Mouse (Mus musculus) gastrocnemius, postnatal 4 days (tissue): Measurements from ENCODE around the gene Olfr643. TPM values are rescaled to one million over a fixed set of nuclear protein-coding genes. Genes with fewer than 3 reads are reported as not detected.

Experiments used
- DNase-seq, 2 experiments: peaks; one replicate each; pipeline ENCODE4 v3.0.0; 2021 to 2022; ENCODE audit warnings: low spot score in 2 of 2, mixed read lengths in 2 of 2
- long read RNA-seq, 2 experiments: library from polyadenylated mRNA; stranded (forward); transcript quantifications; one replicate each; pipeline ENCODE4 v2.0.0; 2021
- total RNA-seq, 2 experiments: library from RNA; stranded (reverse); gene quantifications; 2 replicates each; pipeline ENCODE4 v1.2.3; 2021

Olfr643 gene
- total RNA-seq = not detected
- long read RNA-seq, experiment 1 = 0 reads
- long read RNA-seq, experiment 2 = 0 reads

DNA sequence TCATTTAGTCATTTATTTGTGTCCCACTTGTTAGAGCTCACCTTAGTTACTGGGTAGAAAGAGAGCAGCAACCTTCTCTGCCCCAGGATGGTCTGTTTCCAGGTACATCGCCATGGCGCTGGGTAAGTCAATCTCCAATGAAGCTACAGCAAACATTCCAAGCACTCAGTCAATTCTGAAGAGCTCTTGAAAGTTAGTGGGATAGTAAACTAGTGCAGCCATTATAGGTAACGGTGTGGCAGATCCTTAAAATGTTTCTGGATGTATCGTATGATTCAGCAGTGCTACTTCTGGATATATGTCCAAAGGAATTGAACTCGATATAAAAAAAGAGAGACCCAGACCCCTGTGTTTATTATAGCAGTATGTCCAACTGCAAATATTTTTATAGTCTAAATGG lies at the start of gene Olfr643:
Gene Olfr643 (minus strand): TSS at position 101 of the 400 bp plus-strand sequence.
- no peak for DNase-seq

DNA sequence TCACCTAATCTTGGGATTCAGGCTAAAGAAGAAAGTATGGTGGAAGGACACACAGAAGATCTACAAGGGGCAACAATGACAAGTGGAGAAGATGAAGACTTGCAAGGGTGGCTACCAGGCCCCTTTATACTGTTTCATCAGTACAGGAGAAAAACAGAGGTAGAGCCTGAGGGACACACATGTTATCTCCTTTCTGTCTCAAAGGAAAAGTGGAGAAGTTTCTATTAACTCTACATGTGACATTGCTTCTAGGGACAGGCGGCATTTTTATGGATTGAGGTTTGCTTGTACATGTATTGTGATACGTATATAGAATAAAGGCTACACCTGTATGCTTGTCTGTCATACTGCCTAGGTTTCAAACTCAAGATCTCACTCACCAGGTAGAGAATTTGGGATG lies 46.1 kb upstream of the Olfr643 start, which contains the start of gene Olfr648:
Gene Olfr648 (minus strand): TSS at position 101 of the 400 bp plus-strand sequence.
- DNase-seq = no peak

DNA sequence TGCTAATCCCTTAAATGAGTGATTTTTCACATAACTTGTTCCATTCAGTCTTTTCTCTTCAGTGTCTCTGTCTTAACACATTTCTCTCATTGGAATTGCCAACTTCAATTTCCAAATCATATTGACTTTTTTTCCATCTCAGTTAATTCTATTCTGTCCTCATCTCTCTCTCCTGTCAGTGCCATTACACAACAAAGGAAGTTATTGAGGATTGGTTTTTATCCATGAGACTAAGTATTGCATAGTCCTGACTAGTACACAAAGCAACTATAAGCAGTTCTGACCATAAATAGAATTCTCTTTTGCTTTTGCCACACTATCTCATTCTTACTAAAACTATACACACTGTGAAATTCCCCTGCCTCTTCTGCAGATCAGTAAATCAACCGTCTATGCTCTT lies 41.9 kb upstream of the Olfr643 start:
- no peak for DNase-seq

DNA sequence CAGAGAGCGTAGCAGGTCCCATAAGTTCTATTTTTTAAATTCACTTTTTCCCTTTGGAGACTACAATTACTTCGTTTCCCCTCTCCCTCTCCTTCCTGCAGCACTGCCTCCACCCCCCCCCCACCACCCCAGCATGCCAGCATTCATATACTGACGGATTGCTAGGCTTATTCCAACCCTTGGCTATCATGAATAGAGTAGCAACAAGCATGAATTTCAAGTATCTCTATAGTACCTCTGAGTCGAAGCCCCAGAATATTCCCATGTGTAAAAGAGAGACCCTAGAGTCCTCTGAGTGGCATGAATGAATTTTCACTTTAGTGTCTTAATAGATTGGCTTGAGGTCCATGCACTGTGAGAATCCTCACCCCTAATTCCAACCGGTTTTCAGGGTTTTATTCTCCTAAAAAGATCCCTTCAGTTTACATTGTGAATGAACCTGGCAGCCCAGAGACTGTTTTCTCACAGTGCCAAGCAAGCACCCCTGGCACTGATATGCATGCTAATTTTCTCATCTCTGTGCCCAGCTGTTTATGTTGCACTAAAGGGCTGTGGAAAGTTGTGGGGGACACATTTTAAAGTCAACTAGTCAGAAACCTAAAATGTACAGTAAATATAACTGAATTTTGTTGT lies 41.3 kb upstream of the Olfr643 start:
- DNase-seq = no peak

DNA sequence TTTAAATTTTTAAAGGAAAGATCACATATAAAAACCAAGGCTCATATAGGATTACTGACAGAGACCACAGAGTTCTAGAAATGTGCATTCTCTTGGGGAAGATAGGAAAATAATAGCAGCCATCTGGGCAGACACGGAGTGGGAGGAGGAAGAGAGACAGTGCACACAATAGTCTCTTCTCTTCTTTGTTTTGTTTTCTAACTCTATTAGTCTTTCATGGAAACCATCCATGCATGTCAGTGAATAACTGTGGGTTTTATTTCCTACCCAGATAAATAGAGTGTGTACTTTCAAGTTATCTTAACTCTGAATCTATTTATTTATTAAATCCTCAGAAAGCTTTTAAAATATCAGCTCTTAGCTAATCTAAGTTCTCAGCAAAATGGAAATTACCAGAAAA lies 37.9 kb upstream of the Olfr643 start:
- DNase-seq = no peak

DNA sequence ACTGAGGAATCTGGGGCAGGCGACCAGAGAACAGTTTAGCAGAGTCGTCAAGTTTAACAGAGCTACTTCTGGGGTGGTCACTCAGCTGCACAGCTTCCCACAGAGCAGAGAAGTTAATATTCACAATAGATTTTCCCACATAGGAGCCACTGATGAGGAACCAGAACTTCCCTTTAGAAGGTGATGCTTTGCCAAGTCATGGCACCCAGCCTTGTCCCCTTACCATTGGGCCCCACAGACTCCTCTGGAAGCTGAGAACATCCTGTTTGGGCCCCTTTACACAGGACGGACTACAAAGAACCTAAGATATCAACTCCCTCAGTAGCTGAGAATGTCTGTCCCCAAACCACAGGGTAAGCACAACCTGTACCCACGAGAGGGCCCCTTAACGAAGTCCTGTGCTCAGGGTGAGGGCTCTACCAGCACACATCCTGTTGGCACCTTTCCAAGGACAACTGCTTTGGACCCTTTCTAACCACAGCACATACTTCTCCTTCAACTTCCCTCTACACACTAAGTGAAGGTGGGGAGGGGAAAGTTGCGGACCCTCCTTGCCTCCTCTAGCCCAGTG lies 32.5 kb upstream of the Olfr643 start:
- DNase-seq = no peak

DNA sequence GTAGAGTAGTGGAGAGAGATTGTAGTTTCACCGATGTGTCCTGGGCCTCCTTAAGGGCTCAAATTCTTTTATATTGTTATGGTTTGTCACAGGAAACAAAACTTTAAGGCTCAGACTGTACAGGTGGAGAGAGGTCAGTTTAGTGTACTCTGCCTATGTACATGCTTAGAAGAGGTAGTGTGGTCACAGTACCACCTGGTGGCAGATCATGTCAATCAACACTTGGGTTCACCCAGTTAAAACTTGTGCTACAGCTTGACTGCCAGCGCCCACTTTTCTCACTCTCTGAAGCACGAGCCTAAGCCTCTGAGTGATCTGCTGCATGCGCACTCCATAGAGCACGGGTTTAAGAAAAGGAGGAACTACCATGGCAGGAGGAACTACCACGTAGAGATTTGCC lies 29.9 kb upstream of the Olfr643 start:
- no peak for DNase-seq

DNA sequence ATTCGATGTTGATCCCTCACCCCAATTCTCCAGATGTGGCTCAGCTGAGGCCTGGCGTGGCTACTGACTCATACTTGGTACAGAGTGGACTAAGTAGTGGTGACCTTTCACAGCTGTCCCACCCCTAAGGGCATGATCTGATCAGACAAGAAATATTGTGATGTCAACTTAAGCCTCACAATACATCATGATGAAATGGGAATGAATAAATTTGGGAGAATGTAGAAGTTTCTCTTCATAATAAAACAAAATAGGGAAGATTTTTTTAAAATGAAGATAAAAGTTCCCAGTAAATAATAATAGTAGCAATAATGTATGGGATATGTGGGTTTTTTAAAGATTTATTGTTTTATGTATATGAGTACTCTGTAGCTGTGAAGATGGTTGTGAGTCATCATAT lies 13.3 kb upstream of the Olfr643 start, which contains the start of gene Ubqlnl:
Gene Ubqlnl (minus strand): TSS at position 101 of the 400 bp plus-strand sequence.
- DNase-seq = no peak

DNA sequence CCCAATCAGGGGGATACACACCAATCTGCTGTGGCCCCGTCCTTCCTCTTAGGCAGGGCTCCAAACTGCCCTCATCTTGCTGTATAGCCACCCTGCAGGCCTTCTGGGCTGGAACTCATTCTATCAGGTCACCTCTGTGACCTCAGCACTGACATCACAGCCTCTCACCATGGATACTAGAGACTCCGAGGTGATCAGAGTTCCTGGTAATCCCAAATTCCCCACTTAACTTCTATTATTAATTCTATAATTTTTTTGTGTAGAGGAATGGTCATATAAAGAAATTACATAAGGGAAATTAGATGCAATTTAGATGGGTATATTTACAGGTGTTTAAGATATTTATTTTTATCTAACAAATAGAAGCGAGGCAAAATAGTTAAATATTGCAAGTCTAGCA lies 6.0 kb upstream of the Olfr643 start, which contains the start of gene Ubqln3:
Gene Ubqln3 (minus strand): TSS at position 101 of the 400 bp plus-strand sequence.
- DNase-seq = no peak

DNA sequence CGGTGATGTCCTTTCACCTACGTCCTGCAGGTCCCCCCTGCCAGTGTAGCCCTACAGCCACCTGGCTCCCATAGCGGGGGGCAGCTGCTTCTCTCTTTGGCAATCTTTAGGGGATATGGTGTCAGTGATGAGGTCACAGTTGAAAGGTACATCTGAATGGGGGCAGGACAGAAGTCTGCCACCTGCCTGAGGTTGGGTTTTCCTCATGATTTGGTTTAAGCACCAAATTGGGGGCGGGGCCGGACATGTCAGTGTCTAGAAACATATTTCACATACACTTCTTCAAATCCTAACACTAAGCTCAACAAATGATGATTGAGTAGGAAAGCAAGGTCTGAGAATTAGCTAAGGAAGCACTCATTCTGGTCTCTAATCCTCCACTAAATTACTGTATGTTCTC lies 7.5 kb downstream of the Olfr643 start, which contains the start of gene Ubqln5:
Gene Ubqln5 (minus strand): TSS at position 101 of the 400 bp plus-strand sequence.
- no peak for DNase-seq

DNA sequence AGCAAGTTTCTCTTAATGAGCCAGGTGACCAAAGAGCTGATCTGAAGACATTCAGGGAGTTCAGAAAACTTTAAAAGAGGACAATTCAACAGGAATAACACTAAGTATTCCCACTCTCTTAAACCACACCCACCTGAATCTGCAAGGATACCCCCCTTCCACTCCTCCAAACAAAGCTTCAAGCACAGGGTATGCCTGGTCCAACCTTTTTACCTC lies 32.5 kb downstream of the Olfr643 start, which contains the start of gene Olfr646:
Gene Olfr646 (plus strand): TSS at position 117 of the 216 bp plus-strand sequence.
- no peak for DNase-seq

DNA sequence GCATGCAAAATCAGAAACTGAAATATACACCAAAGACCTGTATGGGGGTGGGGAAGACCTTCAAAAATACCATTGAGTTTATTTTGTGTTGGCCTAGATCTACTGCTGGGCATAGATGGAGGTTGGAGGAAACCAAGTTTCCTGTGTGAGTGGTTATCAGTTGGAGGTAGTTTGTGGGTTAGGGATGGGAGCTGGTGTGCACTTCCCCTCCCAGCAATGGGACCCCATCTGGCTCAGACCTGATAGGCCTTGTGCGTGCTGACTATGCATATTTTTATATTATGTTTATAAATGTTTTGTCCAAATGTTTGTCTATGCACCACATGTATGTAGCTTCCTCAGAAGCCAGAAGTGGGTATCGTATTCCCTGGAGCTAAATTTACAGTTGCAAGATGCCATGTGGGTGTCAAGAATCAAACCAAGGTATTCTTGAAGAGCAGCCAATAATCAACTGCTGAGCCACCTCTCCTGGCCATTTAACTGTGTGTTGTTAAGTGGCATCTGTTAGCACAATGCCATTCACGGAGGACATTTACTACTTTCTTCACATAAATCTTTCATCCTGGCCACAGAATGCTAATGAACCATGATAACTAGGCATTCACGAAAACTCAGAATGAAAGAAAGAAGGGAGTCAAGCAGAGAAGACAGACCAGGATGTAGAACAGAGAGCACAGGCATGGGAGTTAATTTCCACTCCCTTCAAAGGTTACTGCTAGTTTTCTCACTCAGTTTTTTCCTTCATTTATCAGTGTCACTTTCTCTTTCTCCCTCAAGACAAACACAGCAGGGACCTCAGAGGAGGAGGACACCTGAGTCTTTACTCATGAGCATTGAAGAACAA lies 33.1 kb downstream of the Olfr643 start:
- DNase-seq = no peak

DNA sequence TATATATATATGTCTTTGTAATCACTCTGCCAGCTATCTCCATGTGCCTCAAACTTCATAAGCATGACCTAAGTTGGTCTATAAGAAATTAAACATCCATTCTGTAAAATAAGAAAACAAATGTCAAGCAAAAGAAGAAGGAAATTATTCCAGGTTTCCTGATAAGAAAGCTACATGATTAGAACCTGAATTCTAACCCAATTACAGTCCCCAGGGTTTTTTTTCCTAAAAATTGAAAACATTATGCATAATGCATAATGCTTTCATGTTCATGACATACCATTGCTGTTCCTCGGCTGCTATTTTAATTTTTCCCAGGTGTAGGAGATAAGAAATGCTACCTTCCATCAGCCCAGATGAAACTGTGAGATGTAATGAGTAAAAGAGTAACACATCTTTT lies 51.8 kb downstream of the Olfr643 start, which contains the start of gene Olfr645:
Gene Olfr645 (minus strand): TSS at position 101 of the 400 bp plus-strand sequence.
- no peak for DNase-seq

DNA sequence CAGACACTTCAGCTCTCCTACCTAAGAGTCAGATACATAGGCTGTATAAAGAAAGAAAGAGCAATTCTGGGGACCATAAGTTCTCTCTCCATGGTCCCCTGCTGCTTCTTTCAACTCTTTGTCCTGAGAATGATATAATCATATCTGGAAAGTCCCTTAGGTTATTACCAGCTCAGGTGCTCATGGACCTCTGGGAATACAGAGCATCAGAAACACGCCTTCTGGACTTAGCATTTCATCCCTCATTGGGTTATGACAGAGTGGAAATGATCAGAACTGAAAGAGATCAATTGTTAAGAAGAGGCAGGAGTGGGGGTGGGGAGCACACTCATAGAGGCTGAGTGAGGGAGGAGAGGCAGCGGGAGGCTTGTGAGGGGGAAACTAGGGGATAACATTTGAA lies 65.4 kb downstream of the Olfr643 start, which contains the start of gene Olfr644:
Gene Olfr644 (minus strand): TSS at position 101 of the 400 bp plus-strand sequence.
- DNase-seq = no peak

DNA sequence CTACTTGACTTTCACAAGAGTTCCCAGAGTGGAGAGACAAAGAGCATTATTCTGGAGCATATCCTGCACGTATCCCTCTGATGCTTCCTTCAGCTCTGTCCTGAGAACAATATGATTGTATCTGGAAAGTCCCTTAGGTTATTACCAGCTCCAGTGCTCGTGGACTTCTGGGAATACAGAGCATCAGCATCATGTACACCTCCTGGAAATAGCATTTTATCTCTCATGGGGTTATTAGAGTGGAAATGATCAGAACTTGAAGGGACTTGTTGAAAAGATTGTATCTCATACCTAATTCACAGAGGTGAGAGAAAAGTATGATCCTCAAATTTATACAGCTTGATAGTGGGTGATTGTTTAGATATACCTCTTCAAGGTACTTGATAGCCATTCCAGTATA lies 75.9 kb downstream of the Olfr643 start, which contains the start of gene 4930516K23Rik:
Gene 4930516K23Rik (minus strand): TSS at position 101 of the 400 bp plus-strand sequence.
- DNase-seq = no peak

DNA sequence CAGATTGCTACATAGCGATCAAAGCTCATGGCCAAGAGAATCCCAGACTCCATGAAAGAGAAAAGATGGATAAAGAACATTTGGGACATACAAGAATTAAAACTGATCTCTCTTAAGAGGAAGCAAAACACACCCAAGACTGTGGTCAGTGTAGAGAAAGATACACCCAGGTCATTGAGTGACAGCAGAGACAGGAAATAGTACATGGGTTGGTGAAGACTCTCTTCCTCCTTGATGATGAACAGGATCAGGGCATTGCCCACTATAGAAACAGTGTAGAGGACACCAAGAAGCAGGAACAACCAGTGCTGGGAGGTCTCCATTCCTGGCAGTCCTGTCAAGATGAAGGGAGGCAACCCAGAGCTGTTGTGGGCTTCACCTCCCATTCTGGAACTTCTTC lies 78.0 kb downstream of the Olfr643 start:
- DNase-seq = no peak

DNA sequence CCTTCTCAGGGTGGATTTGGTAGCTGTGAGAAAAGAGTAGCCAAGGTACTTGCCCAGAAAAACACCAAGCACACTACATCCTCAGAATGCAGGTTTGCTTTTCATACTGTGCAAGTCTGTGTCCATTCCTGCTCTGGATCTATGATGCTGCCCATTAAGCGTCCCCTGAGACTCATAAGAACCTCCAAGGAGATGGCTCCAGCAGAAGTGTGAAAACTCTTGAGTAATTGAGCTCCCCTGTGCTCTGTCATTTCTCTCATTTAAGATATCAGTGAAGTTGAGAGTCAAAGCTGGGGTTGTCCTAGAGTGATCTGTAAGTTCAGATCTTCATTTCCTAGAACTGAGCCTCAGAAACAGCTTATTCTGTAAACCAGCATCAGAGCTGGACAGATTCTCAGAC lies 84.6 kb downstream of the Olfr643 start, which contains the start of gene Olfr642:
Gene Olfr642 (minus strand): TSS at position 101 of the 400 bp plus-strand sequence.
- no peak for DNase-seq

DNA sequence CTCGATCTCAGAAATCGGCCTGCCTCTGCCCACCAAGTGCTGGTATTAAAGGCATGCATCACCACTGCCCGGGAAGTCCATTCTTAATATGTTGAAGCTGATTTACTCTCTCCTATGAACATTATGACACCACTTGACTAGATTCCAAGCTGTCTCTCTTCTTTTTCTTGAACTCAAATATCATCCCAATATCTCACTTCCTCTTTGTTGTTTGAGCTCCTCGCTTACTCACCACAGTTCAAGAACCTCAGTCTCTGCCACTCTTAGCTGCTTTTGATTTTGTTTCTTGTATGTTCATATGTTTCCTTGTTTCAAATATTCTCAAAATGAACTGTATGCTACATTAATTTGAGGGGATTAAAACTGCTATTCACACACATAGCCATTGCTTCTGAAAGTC lies 86.5 kb downstream of the Olfr643 start:
- no peak for DNase-seq

DNA sequence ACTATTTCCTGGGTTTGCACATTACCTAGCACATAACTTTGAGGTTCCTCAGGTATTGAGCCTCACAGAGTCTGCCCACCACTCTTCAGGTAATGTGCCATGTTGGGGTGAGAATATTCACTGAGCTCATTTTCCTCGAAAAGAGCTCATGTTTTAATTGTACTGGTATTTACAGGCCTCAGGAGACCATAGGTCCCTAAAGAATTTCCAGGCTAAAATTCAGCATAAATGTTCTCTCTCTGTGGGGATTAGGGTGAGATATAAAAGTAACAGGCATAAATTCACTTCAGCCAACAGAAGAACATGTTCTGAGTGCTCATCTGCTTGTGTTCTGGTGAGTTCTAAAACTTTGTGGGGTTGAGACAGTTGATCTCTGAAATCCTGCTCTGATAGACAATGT lies 102.1 kb downstream of the Olfr643 start, which contains the start of gene Olfr641:
Gene Olfr641 (plus strand): TSS at position 301 of the 400 bp plus-strand sequence.
- no peak for DNase-seq

DNA sequence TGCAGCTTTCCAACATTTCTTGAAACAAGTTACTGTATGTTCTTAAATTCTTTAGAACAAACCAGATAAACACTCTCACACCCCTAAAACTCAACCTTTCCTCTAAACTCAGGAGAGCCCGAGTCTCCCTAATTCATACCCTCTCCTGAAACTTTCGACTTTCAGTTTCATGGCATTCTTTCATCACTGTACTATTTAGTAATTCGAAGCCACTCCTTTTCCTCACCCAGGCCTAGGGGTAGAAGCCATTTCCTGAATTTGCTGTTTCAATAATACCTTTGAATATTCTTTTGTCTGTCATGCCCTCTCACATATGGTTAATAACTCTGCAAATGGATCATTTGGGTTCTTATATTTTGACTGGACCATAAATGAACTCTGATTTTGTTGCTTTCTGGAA lies 110.2 kb downstream of the Olfr643 start:
- DNase-seq = no peak

DNA sequence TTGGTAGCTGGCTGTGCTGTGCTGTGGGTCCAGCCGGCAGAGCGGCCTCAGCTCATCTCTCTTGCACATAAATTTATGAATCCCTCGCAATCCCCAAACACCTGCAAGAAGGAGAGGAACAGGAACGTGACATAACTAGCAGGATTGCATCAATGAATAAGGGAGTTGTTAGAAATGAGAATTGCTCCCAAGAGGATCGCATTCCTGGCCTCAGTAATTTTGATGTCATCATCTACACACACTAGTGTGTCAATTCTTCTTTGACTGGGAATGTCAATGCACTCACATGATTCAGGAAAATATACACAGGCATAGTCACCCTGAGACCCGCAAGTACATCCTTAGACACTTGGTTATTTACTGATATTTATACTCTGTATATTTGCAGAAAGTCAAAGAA lies 111.7 kb downstream of the Olfr643 start, which contains the start of gene Olfr640:
Gene Olfr640 (minus strand): TSS at position 101 of the 400 bp plus-strand sequence.
- no peak for DNase-seq
